Mouse (Mus musculus) cerebellum, adult 2 months (tissue): Measurements from ENCODE around the gene Dock3.

ENCODE experiments used
- CTCF ChIP-seq: fragments of 200-500 bp; IDR thresholded peaks from 2 replicates; pipeline ENCODE4 v1.5.1; 2011; ENCODE audit warnings: low read depth, mild to moderate bottlenecking, control low read depth, low read length, moderate library complexity, borderline replicate concordance; ENCODE audit not compliant: insufficient read depth
- POLR2A ChIP-seq: fragments of 200-500 bp; IDR thresholded peaks from 2 replicates; pipeline ENCODE4 v1.6.1; 2011; ENCODE audit warnings: low read length, control low read depth, borderline replicate concordance; ENCODE audit not compliant: insufficient read depth

DNA sequence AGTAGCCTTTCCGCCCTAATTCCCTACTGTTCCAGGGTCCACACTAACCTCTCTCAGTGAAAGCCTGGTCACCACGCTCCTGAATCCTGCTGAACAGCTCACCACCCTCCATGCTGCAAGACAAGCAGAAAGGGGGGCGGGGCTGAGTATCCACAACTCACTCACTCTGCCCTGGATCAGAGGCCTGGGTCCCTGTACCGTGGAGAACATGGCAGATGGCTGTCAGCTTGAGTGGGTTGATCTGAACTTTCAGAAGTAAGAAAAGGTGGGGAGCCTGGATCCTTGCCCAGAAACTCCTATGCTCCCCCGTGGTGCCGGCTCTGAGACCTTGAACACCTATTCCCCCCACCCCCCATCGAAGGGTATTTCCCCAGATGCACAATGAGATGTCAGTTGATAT lies 30.7 kb upstream of the Dock3 start:
- TF ChIP-seq CTCF: no peak
- TF ChIP-seq POLR2A: no peak
